Mouse (Mus musculus) kidney, adult 10 weeks (tissue): ENCODE data around the gene Tpst1. TPM values are rescaled to one million over a fixed set of nuclear protein-coding genes. Genes with fewer than 3 reads are reported as not detected.

ENCODE experiments used
- polyA plus RNA-seq: library from polyadenylated mRNA; stranded (reverse); fragments of 350-450 nt; fragmentation: Illumina TruSeq; extraction: RNeasy Lipid Tissue Mini Kit (QIAGEN cat#74804); gene quantifications from one replicate; pipeline ENCODE4 v1.2.3, GENCODE M21; 2014; ENCODE audit warnings: low read depth, low replicate concordance

Gene Tpst1
- 6.8 TPM for polyA plus RNA-seq

DNA sequence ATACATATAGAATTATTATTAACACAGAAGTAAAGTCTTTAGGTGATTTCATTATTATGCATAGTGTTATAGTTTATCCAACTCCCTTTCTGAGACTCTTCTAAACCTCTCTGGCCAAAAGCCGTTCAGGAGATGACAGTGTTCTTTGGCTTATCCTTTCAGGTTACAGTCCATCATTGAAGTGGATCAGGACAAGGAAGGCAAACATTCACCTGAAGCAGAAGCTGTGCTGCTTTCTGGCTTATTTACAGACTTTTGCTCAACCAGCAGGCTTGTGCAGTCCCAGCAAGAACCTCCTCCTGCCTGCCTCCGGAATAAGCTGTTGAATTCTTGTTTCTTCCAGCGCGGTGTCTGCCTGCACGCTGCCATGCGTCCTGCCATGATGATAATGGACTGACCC is at the start of gene Tpst1:
Gene Tpst1 (plus strand): TSS at position 301 of the 400 bp plus-strand sequence.

DNA sequence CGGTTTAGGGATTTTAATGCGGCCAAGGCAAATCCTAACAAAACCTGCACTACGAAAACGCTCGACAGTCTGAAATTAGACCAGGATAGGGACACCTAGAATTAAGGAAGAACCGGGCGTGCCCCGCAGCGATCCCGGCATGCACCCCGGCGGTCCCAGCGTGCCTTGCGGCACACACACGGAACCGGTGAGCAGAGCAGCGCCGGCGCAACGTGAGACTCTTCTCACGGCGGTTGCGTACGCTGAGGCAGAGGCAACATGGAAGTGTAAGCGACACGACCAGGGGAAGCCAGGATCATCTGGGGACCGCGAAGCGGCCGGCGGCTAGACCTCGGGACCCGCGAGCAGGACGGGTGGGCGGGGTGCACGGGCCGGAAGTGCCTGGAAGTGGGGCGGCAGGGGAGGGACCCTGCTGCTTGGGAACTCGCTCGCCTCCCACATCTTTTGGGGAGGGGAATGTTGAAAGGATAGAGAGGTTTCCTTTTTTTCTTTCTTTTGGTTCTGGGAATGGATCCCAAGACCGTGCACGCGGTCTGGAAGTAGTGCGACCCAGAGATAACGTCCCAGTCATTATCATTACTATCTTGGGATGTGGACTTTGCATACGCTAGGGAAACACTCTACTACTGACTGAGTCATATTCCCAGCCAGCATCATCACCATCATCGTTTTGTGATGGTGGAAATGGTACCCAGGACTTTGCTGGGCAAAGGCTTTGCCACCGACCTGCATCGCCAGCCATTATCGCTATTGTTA is 43.8 kb upstream of the Tpst1 start, which contains the start of the genes Asl and Crcp:
Gene Asl (minus strand): TSS at position 106 of the 756 bp plus-strand sequence.
Gene Crcp (plus strand): TSS at position 149 of the 756 bp plus-strand sequence.

DNA sequence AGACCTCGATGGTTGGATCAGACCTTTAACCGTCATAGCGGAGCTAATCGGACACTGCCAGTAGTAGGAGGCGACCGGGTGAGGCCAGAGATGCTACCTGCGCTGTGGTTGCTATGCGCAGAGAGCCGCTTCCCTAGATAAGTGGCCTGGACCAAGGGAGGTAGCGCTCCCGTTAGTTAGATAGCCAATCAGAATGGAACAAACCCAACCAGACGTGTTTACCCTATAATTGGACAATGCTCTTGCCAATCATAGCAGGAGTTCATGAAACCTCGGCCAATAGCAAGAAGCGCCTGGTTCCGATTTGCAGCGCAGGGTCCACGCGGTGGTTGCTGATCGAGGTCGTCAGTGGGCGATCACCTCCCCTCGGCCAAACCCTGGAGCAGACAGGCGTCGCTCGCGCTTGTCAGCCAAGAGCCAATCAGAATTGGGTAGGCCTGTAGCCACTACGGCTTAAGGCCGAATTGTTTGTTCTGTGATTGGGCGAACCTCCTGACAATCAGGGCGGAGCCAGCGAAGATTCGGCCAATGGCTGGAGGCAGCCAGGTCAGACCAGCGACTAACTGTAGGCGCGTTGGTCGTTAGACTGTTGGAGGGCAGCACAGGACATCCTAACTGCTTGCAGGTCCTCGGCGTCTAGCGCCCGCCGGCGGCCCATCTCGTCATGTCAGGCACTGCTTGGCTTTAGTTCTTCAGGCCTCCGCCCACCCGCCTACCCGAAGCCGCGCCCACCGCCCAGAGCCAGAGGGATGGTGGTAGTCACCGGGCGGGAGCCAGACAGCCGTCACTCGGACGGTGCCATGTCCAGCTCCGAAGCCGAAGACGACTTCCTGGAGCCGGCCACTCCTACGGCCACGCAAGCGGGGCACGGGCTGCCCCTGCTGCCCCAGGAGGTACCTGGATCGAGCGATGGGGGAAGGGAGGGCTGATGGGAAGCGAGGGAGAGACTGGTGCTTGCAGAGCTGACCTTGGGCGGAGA is 71.5 kb downstream of the Tpst1 start, which contains the start of gene Kctd7:
Gene Kctd7 (plus strand): TSS at position 528 of the 979 bp plus-strand sequence.

GRCm38 (mm10) chr5:130171423-130171954 is 98.4 kb downstream of the Tpst1 start, which contains the start of gene Rabgef1:
Rabgef1 (plus strand) TSS chr5:130171798.

Other genes starting within 250 kb of the Tpst1 start
- gene Sumf2, start 226.3 kb upstream of the Tpst1 start, polyA plus RNA-seq = 4.6 TPM
- gene Chchd2, start 185.9 kb upstream of the Tpst1 start, polyA plus RNA-seq = 776 TPM
- 2.1 TPM for gene Zbed5, start 177.6 kb upstream of the Tpst1 start, polyA plus RNA-seq
- gene Phkg1, start 174.8 kb upstream of the Tpst1 start, polyA plus RNA-seq = 0.36 TPM
- 5.8 TPM for gene Nupr1l, start 164.8 kb upstream of the Tpst1 start, polyA plus RNA-seq
- 48.9 TPM for gene Vkorc1l1, start 131.4 kb upstream of the Tpst1 start, polyA plus RNA-seq
- 13.2 TPM for gene Gusb, start 70.3 kb upstream of the Tpst1 start, polyA plus RNA-seq
- gene Asl, start 44.1 kb upstream of the Tpst1 start, polyA plus RNA-seq = 15.5 TPM
- gene Crcp, start 44.0 kb upstream of the Tpst1 start, polyA plus RNA-seq = 16.0 TPM
- gene Kctd7, start 71.5 kb downstream of the Tpst1 start, polyA plus RNA-seq = 1.2 TPM
- gene Rabgef1, start 98.5 kb downstream of the Tpst1 start, polyA plus RNA-seq = 25.6 TPM
- 33.4 TPM for gene Tmem248, start 143.8 kb downstream of the Tpst1 start, polyA plus RNA-seq
- 88.7 TPM for gene Sbds, start 182.2 kb downstream of the Tpst1 start, polyA plus RNA-seq
- gene Tyw1, start 182.3 kb downstream of the Tpst1 start, polyA plus RNA-seq = 1.6 TPM